Mouse (Mus musculus) stomach, embryonic 14.5 days (tissue): ENCODE results near the gene N4bp2l2. TPM values are rescaled to one million over a fixed set of nuclear protein-coding genes. Genes with fewer than 3 reads are reported as not detected.
"Not testable (repeated sequence)": the region's sequence is repeated elsewhere in the genome, so short reads cannot be mapped to it uniquely, and the experiment has no call there.

Source experiments
- ATAC-seq: fragments of 200-750 bp; cut with Nextera tagmentation; 2 replicates; pipeline ENCODE4 v1.8.0; 2017; ENCODE audit warnings: low read depth, moderate TSS enrichment; ENCODE audit not compliant: insufficient number of reproducible peaks, insufficient read depth, low FRiP score
- H3K27ac ChIP-seq: fragments of 300-500 bp; sonication (generic); 2 replicates; pipeline ENCODE4 v1.5.1; 2014; ENCODE audit warnings: mild to moderate bottlenecking, low read length, moderate library complexity, mixed read lengths
- H3K27me3 ChIP-seq: fragments of 300-500 bp; sonication (generic); 2 replicates; pipeline ENCODE4 v1.6.1; 2014; ENCODE audit warnings: low read length, control low read depth, mixed read lengths; ENCODE audit not compliant: control insufficient read depth, insufficient read depth
- H3K36me3 ChIP-seq: fragments of 300-500 bp; sonication (generic); 2 replicates; pipeline ENCODE4 v1.6.1; 2014; ENCODE audit warnings: mild to moderate bottlenecking, control low read depth, low read length, moderate library complexity, mixed read lengths; ENCODE audit not compliant: control insufficient read depth, insufficient read depth
- H3K4me1 ChIP-seq: fragments of 300-500 bp; sonication (generic); 2 replicates; pipeline ENCODE4 v1.6.1; 2014; ENCODE audit warnings: low read length, control low read depth, mixed read lengths; ENCODE audit not compliant: control insufficient read depth, insufficient read depth
- H3K4me2 ChIP-seq: fragments of 300-500 bp; sonication (generic); replicated peaks from 2 replicates; pipeline ENCODE4 v1.6.1; 2014; ENCODE audit warnings: low read depth, low read length, control low read depth
- H3K4me3 ChIP-seq: fragments of 300-500 bp; sonication (generic); 2 replicates; pipeline ENCODE4 v1.5.1; 2014; ENCODE audit warnings: low read depth, low read length, control low read depth
- H3K9ac ChIP-seq: fragments of 300-500 bp; sonication (generic); replicated peaks from 2 replicates; pipeline ENCODE4 v1.6.1; 2014; ENCODE audit warnings: low read depth, mild to moderate bottlenecking, control low read depth, low read length, moderate library complexity, mixed read lengths
- H3K9me3 ChIP-seq: fragments of 300-500 bp; sonication (generic); 2 replicates; pipeline ENCODE4 v1.6.1; 2016; ENCODE audit warnings: low read depth, low read length, control low read depth; ENCODE audit not compliant: control insufficient read depth
- WGBS: fragments of 180-500 bp; shearing (Covaris S2); extraction: QIAGEN DNeasy Blood & Tissue Kit; methylation state at CpG from one replicate; pipeline ENCODE4 v1.1.7; 2014; 5-methylcytosine and 5-hydroxymethylcytosine counted together
- polyA plus RNA-seq: library from polyadenylated mRNA; unstranded; fragments of >200 nt; fragmentation: Nextera tagmentation; extraction: Ambion mirVana; gene quantifications from 2 replicates; pipeline ENCODE4 v1.2.1, GENCODE M21; 2014

Gene N4bp2l2
- polyA plus RNA-seq, 1 experiment from 2014 or later: 44.4 TPM

DNA sequence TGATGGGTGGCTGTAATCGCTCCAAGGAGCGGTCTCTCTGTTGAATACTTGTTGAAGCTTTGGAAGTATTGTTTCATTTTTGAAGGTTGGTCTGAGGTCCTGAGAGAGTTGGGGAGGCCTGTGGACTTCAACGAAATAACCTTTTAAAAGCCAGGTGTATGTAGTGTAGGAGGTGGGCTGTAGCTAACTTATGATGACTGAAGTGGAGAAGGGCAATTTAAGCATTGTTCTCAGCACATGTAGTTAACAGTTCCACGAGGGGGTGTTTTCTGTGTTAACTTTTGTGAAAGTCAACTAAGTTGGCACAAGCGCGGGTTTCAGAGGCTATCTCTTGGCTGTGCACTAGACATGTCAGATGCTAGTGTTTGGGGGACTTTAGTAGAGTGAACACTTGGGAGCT, 8.9 kb upstream of the N4bp2l2 start:
- 51% methylated on average over 6 of the region's 6 CpGs for WGBS
- peak overlapping the region; percentile 70 for H3K4me3 ChIP-seq
- 0 out of 2 replicates have a peak, but pooled peaks cover 4% of the 10 kb centered on the region for H3K4me1 ChIP-seq
- H3K27me3 ChIP-seq: no peaks in the 10 kb centered on the region
- H3K9me3 ChIP-seq: no peaks in the 10 kb centered on the region
- H3K27ac ChIP-seq: no peak overlapping the region
- peak overlapping the region; percentile 90 for H3K9ac ChIP-seq
- H3K36me3 ChIP-seq: no peaks in the 10 kb centered on the region
- peak overlapping the region; percentile 60 for H3K4me2 ChIP-seq
- ATAC-seq: no peak

- 0 out of 2 replicates have a peak, but pooled peaks cover 4% of the 10 kb centered on the region for H3K4me1 ChIP-seq
- ATAC-seq: peak; percentile 47
- H3K9me3 ChIP-seq: no peaks in the 10 kb centered on the region
- H3K27ac ChIP-seq: peak overlapping the region; percentile 94
- H3K4me3 ChIP-seq: peak overlapping the region; percentile 70
- no peaks in the 10 kb centered on the region for H3K27me3 ChIP-seq
- peak overlapping the region; percentile 60 for H3K4me2 ChIP-seq
- no peaks in the 10 kb centered on the region for H3K36me3 ChIP-seq
- WGBS: 0% methylated on average over 50 of the region's 91 CpGs
- H3K9ac ChIP-seq: peak overlapping the region; percentile 90
Measured at GRCm38 (mm10) chr5:150673880-150674621, 8.1 kb upstream of the N4bp2l2 start.

- Histone ChIP-seq H3K9ac (peak within 1 kb of the TSS; percentile 90), H3K4me1 (0 out of 2 replicates have a peak, but pooled peaks cover 4% of the 10 kb centered on the region), H3K4me3 (peak within 1 kb of the TSS; percentile 70), H3K36me3 (no peaks in the 10 kb centered on the region), H3K9me3 (no peaks in the 10 kb centered on the region), H3K27me3 (no peaks in the 10 kb centered on the region), H3K27ac (peak within 1 kb of the TSS; percentile 94), H3K4me2 (peak within 1 kb of the TSS; percentile 60)
- ATAC-seq: peak; percentile 97
- WGBS: 13% methylated on average over 48 of the region's 49 CpGs
Measured at GRCm38 (mm10) chr5:150673153-150673835, 7.3 kb upstream of the N4bp2l2 start, which contains the start of gene Pds5b. Gene Pds5b (plus strand): TSS chr5:150673739.

DNA sequence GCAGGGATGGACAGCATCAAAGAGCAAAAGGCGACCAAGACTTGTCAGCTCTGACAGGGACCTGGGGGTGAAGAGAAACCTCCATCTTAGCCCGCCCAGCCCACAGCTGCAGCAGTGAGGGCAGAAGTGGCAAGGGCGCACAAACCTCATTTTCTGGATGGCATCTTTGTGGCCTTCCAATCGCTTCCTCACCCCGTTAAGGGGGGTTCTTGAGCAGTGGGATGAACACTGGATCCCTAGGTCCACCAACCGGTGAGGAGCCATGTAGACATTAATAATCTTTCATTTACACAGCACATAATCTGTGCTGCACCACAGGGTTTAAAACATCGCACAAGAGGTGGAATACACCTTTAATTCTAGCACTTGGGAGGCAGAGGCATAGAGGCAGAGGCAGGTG, 6.4 kb upstream of the N4bp2l2 start:
- Histone ChIP-seq H3K27me3 (no peaks in the 10 kb centered on the region), H3K4me2 (no peak overlapping the region), H3K9ac (no peak overlapping the region), H3K36me3 (no peaks in the 10 kb centered on the region), H3K9me3 (no peaks in the 10 kb centered on the region), H3K4me3 (no peak overlapping the region), H3K4me1 (0 out of 2 replicates have a peak, but pooled peaks cover 4% of the 10 kb centered on the region), H3K27ac (no peak overlapping the region)
- WGBS: 91% methylated on average over 7 of the region's 7 CpGs
- no peak for ATAC-seq

DNA sequence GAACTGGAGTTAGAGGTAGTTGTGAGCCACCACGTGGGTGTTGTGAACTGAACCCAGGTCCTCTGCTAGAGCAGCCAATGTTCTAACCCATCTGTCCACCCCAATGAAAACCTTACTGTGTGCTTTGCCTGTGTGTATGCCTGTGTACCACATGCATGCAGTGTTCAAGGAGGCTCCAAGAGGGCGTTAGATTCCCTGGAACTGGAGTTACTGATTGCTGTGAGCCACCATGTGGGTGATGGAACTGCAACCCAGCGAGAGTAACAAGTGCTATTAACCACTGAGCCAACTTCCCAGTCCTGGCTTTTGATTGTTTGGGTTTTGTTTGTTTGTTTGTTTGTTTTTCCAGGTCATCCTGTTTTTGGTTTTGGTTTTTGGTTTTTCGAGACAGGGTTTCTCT, 2.7 kb upstream of the N4bp2l2 start:
- H3K4me3 ChIP-seq: no peak overlapping the region
- no peak overlapping the region for H3K4me2 ChIP-seq
- WGBS: 67% methylated on average over 4 of the region's 4 CpGs
- no peak overlapping the region for H3K27ac ChIP-seq
- H3K4me1 ChIP-seq: no peaks in the 10 kb centered on the region
- H3K27me3 ChIP-seq: no peaks in the 10 kb centered on the region
- no peak overlapping the region for H3K9ac ChIP-seq
- H3K9me3 ChIP-seq: no peaks in the 10 kb centered on the region
- H3K36me3 ChIP-seq: no peaks in the 10 kb centered on the region
- no peak for ATAC-seq

- H3K27ac ChIP-seq: peak overlapping the region; percentile 99
- peak; percentile 99 for ATAC-seq
- WGBS: under 1% methylated on average over 52 of the region's 52 CpGs
Measured at GRCm38 (mm10) chr5:150665132-150665954, 640 bp downstream of the N4bp2l2 start.

GRCm38 (mm10) chr5:150664794-150665131, 1.2 kb downstream of the N4bp2l2 start:
- peak overlapping the region; percentile 99 for H3K27ac ChIP-seq
- no peaks in the 10 kb centered on the region for H3K4me1 ChIP-seq
- no peak; the same call in 1 of the 2 replicates for ATAC-seq
- peaks cover 15% of the 10 kb centered on the region for H3K36me3 ChIP-seq
- H3K9me3 ChIP-seq: no peaks in the 10 kb centered on the region
- peak overlapping the region; percentile 75 for H3K4me2 ChIP-seq
- H3K9ac ChIP-seq: peak overlapping the region; percentile 96
- peak overlapping the region; percentile 99 for H3K4me3 ChIP-seq
- H3K27me3 ChIP-seq: no peaks in the 10 kb centered on the region
- 1% methylated on average over 10 of the region's 10 CpGs for WGBS

More at GRCm38 (mm10) chr5:150665132-150665954, 640 bp downstream of the N4bp2l2 start:
- Histone ChIP-seq H3K4me2 (peak overlapping the region; percentile 75), H3K9me3 (no peaks in the 10 kb centered on the region), H3K4me3 (peak overlapping the region; percentile 99), H3K9ac (peak overlapping the region; percentile 96), H3K36me3 (peaks cover 15% of the 10 kb centered on the region), H3K27me3 (no peaks in the 10 kb centered on the region), H3K4me1 (no peaks in the 10 kb centered on the region)

- not testable (repeated sequence) for H3K9ac ChIP-seq, ATAC-seq, H3K9me3 ChIP-seq, H3K4me1 ChIP-seq, H3K27me3 ChIP-seq, H3K4me3 ChIP-seq, H3K27ac ChIP-seq
- H3K36me3 ChIP-seq: peaks cover 15% of the 10 kb centered on the region
- WGBS: 58% methylated on average over 7 of the region's 7 CpGs
- 0 out of 2 replicates have a peak overlapping the region, but pooled peaks have one; percentile 20 for H3K4me2 ChIP-seq
Measured at GRCm38 (mm10) chr5:150663926-150664325, 2.1 kb downstream of the N4bp2l2 start.
